In the genomic region with DNA sequence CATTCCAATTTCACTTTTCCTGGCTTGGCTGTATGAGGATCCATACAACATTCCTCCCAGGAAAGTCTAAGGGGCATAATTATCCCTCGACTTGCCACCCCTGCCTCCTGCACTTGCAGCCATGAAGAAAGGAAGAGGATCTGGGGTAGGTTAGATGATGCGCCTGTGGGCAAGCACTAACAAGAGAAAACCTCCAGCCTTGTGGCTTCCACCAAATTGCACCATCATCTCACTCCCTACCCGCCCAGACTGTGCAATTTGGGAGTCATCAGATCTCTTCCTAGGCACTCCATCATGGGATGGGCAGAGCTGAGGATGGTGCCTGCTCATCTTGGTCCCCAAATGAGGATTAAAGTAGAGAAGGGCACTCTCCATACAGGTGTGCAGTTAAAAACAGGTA, we compare ENCODE assay signal across 28 mouse cellular contexts.
DNase-seq lines count a peak whose midpoint lies in the region; ATAC-seq and TF ChIP-seq lines count a peak whose summit lies in the region.
"Had no signal": no experiment of that assay in that cellular context is flagged by ENCODE, and none has a peak within 500 bp of the region (broad histone marks: within the 10 kb centered on the region; RNA-seq: fewer than 3 reads in every experiment).

No protein-coding gene starts in this region.

- no peak for TF ChIP-seq POLR2A in lung, adult 2 months (IDR thresholded peaks at IDR 0.05; ENCODE audit: borderline replicate concordance, extremely low read depth, low read depth, low read length)

- no peak for TF ChIP-seq CTCF in lung, adult 2 months (IDR thresholded peaks at IDR 0.05; ENCODE audit: insufficient read depth, low read length)

- H3K4me1 ChIP-seq in brown adipose tissue, adult 24 weeks (ENCODE audit: control insufficient read depth, insufficient read depth, insufficient read length, low read length) = peaks cover 31% of the 10 kb centered on the region
- 0 out of 2 replicates have a peak, but pooled peaks cover under 1% of the 10 kb centered on the region for H3K4me1 ChIP-seq in lung, adult 2 months (ENCODE audit: control insufficient read depth, insufficient read depth, low read length)
- H3K4me1 ChIP-seq: forebrain, embryonic 15.5 days had no signal

- WGBS in lung, adult 2 months = 89% methylated on average over 3 of the region's 3 CpGs

- DNase-seq in heart, adult 11 months = peak; percentile 79
- no peak for DNase-seq in heart, postnatal 25 days (ENCODE audit: low spot score)
- DNase-seq in 416B (ENCODE audit: low read depth) = peak; percentile 61
- no peak for DNase-seq in retina, embryonic 14.5 days (ENCODE audit: low spot score)
- DNase-seq in lung, adult 2 months = no peak
- DNase-seq: adrenal gland, adult 8-10 months; adrenal gland, postnatal 14 days; adrenal gland, postnatal 36 days; B cell, adult 2 months; cerebellum, adult 11 months; cerebellum, adult 18-20 months; cerebellum, adult 8-10 months; cerebellum, adult 9-11 months; cerebellum, postnatal 14 days; cerebellum, postnatal 36 days; embryo, embryonic 11 days; forebrain, postnatal 0 days had no signal

- H3K27ac ChIP-seq in brown adipose tissue, adult 24 weeks (replicated peaks; ENCODE audit: low read depth, low read length) = peak overlapping the region; percentile 96
- H3K27ac ChIP-seq: embryonic facial prominence, embryonic 13.5 days; embryonic facial prominence, embryonic 15.5 days; forebrain, embryonic 10.5 days; forebrain, embryonic 12.5 days; forebrain, embryonic 15.5 days had no signal

- ATAC-seq in megakaryocyte progenitor cell, adult 5-6 weeks (replicated peaks; ENCODE audit: poor library complexity) = 0 out of 2 replicates have a peak, but pooled peaks have one; percentile 23
- ATAC-seq: activated CD4-positive, CD25-positive, alpha-beta regulatory T cell, adult 4 months; CD4-positive, CD25-positive, alpha-beta regulatory T cell, adult 4 months; forebrain, embryonic 15.5 days; forebrain, postnatal 0 days; Patski had no signal

- intact Hi-C loops in heart, postnatal 25 days (cut with DNase I) = loop anchor here (2.0 to 5.0 kb wide), 3 partner anchors 59 to 379 kb away; no protein-coding TSS in a partner anchor

- H3K4me3 ChIP-seq in brown adipose tissue, adult 24 weeks (ENCODE audit: insufficient read depth, low read depth, low read length) = peak overlapping the region; percentile 65
- H3K4me3 ChIP-seq in lung, adult 2 months (replicated peaks; ENCODE audit: extremely low read depth, low read depth, low read length) = no peak overlapping the region
- H3K4me3 ChIP-seq: embryonic facial prominence, embryonic 13.5 days; embryonic facial prominence, embryonic 15.5 days; erythroblast, embryonic 14.5 days; forebrain, embryonic 10.5 days; forebrain, embryonic 12.5 days; forebrain, embryonic 15.5 days had no signal

Comparison
In these comparisons a context has a peak if more than half of its experiments do, and no peak if none do; other contexts are left out.
1. DNase-seq: peak in heart, adult 11 months (single experiment) and 416B (single experiment); none in heart, postnatal 25 days (single experiment), retina, embryonic 14.5 days (single experiment) and lung, adult 2 months (single experiment).